Mouse (Mus musculus) gastrocnemius, adult 8-10 months (tissue): ENCODE results near the gene Rere. TPM values are rescaled to one million over a fixed set of nuclear protein-coding genes. Genes with fewer than 3 reads are reported as not detected.
A peak's percentile ranks its signal among the peaks of the same experiment; 100 is the strongest.
"Not testable (repeated sequence)": the region's sequence is repeated elsewhere in the genome, so short reads cannot be mapped to it uniquely, and the experiment has no call there.

Experiments
- DNase-seq, 2 experiments: peaks; one replicate each; pipeline ENCODE4 v3.0.0; 2022; ENCODE audit warnings: low spot score in 2 of 2
- total RNA-seq, 4 experiments: library from RNA; stranded (reverse); gene quantifications; 2 replicates each; pipeline ENCODE4 v1.2.4; 2022

The Rere gene
- total RNA-seq, 4 experiments from 2014 or later = 53.7 to 93.1 (median 66.0) TPM

GRCm38 (mm10) chr4:150459022-150459794 lies 177.8 kb downstream of the Rere start:
- DNase-seq = no peak

DNA sequence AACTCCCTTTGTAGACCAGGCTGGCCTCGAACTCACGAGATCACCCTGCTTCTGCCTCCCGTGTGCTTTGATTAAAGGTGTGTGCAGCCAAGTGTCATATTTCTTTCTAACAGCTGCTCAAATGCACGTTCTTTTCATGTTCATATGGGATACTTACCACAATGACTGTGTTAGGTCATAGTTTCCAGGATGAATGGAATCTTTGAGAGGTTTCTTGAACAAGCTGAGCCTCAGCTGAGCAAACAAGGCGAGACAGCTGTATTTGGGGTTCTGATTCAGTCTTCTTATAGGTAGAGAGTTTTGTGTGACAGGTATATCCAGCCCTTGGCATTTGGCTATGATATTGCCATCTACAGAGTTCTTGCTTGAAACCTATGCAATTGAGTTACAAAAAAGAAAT lies 179.0 kb downstream of the Rere start:
- no peak for DNase-seq

DNA sequence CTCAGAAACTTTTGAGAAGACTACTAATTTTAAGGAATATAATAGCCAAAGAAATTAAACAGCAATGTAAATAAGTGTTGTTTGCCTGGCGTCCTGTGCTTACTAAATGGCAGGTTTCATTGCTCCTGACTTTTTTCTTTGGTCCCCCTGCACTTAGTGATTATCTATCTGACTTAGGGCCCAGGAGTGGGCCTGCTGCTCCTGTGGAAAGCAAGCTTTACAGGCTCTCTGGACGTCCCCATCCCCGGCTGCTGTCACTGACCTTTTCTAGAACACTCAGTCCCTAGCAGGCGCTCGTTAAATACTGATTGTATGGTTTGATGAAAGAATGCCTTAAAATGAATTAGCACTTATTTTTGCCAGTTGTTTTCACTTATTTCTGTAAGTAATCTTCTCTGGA lies 179.6 kb downstream of the Rere start:
- no peak for DNase-seq

GRCm38 (mm10) chr4:150461427-150462189 lies 180.2 kb downstream of the Rere start:
- no peak for DNase-seq

DNA sequence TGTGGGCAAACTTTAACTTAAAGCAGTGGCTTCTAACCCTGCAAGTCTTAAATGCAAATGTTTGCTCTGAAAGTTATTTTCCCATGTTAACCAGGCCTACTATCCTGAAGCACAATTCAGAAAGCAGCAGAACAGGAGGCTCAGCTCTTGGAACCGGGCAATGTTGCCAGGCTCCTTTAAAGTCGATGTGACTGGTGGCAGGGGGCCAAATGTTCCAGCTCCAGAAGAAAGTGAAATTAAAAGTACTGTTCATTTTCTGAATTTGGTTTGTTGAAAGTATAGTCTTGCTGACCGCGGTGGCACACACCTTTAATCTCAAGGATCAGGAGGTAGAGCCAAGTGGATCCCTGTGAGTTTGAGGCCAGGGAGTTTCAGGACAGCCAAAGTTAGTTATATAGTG lies 180.9 kb downstream of the Rere start:
- DNase-seq = peak; percentile 27 to 42

- peak; percentile 22 to 33 for DNase-seq
Measured at GRCm38 (mm10) chr4:150465759-150466158, 184.3 kb downstream of the Rere start.

DNA sequence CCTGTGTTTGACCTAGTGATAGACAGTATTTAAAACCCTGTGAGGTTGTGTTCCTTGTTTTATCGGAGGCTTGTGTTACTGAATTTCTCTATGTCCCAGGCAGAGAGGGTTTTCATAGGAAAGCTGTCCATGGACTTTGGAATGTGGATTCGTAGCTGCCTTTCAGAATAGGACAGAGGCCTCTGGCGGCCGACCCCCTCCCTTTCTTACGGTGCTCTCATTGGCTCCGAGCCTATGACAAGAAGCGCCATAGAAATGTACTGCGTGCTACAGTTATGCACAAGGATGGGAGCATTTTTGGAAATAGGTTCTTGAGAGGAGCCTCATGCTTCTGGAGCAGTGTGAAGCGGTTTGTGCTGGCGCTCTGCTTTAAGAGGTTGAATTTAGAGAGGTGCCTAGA lies 187.8 kb downstream of the Rere start:
- no peak for DNase-seq

DNA sequence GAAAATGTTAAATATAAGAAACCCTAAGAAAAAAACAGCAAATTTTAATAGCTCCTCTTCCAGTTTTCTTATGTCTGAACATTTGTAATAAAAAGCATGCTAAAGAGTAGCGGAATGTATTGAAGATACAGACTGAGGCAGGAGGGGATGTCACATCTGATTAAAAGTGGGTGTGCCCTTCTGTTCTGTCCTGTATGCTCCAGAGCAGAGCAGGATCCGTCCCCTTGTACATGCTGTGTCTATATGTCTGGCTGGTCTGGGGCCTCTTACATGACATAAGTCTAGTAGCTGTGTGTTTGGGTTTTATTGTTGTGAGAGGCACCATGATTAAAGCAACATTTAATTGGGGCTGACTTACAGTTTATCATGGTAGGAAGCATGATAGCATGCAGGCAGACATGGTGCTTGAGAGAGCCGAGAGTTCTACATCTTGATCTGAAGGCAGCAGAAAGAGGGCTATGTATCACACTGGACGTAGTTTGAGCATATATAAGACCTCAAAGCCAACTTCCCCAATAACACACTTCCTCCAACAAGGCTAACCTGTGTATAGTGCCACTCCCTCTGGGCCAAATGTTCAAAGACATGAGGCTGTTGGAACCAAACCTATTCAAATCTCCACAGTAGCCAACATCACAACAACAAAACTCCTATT lies 189.4 kb downstream of the Rere start:
- no peak for DNase-seq

DNA sequence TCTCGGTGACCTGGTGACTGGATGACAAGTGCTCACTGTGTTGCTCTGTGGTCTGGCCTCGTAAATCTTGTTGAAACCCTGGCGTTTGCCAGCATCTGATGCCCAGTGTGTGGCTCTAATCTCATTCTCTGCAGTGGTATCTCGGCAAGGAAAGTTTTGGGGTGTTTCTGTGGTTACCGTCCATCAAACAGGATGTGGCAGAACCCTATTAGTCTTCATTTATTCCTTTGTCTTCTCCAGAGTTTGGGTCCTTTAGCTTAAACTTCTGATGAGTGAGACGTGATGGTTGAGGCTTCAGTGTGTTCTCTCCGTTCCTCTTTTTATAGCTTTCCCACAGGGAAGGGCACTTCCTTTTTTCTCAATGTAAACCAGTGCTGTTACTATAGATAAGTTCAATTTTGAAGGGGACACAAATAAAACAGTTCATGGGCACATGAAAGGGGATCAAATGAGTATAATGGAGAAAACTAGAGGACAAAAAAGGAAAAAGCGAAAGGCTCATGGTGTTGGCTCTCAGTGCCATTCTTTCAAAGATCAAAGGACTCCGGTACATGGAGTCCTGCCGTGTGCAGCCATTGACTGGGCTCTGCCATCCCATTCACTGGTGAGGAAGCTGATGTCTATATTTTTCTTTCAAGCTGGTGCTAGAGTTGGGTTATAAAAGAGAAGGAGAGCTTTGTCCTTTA lies 191.4 kb downstream of the Rere start:
- no peak for DNase-seq

- no peak for DNase-seq
Measured at GRCm38 (mm10) chr4:150473437-150474070, 192.1 kb downstream of the Rere start.

GRCm38 (mm10) chr4:150474086-150474485 lies 192.6 kb downstream of the Rere start:
- DNase-seq = peak in 1 of 2 experiments; percentile 26

DNA sequence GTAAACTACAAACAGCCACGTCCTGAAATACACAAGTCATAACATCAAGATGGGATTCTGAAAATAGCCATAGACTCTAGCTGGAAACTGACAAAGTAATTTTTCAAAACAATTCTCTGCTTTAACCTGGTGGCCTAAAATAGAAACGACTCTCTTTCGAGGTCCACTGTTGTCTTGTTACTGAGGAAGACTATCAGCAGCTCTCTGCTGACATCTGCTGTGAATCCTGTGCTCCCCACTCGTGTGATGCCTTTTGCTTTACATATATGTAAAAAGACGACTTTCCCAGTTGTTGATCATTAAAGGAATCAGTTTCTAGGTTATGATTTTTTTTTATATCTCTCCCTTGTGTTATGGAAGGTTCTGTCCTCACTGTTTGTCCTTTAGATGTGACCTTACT lies 194.8 kb downstream of the Rere start:
- no peak for DNase-seq

GRCm38 (mm10) chr4:150478006-150478405 lies 196.6 kb downstream of the Rere start:
- DNase-seq = no peak

GRCm38 (mm10) chr4:150483081-150483480 lies 201.6 kb downstream of the Rere start:
- not testable (repeated sequence) for DNase-seq

DNA sequence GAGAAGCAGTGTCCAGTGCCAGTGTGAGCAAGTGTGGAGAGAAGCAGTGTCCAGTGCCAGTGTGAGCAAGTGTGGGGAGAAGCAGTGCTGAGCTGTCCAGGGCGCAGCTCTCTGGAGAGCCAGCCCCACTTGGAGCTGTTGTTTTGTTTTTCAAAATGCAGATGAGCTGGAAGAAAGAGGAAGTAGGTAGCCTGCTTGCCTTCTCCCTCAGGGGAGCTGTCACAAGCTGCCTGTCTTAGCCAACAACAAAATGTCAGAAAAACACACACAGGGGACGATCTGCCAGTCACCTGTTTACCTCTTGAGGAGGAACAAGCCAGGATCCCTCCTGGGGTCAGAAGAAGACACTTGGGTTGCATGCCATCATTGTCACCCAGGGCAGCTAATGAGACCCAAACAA lies 204.7 kb downstream of the Rere start:
- DNase-seq = no peak

DNA sequence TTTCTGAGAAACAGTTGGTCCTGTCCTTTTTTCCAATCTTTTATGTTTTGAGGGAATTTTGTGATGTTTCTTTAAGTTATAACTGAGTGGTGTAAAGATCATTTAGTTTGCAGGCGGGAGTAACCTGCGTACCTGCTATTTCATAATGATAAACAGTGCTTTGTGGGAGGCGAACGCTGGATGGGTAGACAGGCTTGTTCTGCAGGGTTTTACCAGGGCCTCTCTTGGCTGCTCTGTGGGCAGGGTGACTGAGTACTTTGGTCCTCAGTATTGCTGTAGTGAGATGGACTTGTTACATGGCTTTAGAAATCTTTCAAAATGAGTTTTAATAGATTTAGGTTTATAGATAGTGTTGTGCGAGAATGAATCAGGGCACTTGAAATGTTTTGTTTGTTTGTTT lies 205.7 kb downstream of the Rere start:
- no peak for DNase-seq

DNA sequence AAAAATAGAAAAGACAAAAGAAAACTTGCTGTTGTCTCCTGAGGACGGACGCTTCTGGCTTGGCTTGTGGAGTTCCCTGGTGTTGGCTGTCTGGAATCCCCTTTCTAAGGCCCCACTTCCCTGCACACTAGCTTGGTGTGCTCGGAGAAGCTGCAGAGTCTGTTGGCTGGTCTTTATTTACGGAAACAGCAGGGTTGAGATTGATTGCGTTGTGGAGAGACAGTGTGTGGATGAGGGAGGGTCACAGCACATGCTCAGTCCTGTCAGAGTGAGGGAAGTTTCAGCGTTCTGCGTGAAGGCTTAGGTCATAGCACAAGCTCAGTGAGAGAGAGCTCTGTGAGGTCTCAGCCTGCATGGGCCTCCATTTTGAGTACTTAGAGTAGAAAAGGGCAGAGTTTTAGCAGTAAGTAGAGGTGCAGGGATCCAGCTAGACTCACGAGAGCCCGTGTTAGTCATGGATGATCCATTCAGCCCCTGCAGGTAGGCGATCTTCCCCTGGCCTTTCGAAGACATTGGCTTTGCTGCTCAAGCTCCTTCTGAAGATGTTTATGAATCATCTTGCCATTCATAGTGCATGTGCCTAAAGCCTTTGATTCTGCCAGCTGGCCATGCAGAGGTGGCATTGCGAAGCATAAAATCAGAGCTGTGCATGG lies 206.8 kb downstream of the Rere start:
- DNase-seq = peak; percentile 72

DNA sequence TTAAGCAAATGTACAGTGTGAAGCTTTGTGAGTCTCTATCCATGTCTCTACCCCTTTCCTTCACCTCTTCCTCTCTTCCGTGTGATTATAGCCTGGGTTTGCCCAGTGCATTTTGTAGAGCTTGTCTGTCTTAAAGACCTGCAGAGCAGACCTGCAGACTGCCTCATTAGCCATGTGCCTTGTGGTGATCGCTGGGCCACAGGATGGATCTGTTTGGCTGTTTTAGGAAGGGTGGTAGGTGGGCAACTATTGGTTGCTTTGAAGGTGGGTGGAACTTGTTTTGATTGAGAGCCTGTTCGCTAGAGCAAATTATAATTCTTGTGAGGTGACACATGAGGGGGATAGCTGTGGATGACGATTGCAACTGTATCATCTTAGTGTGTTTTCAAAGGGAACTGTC lies 207.3 kb downstream of the Rere start:
- DNase-seq = no peak

DNA sequence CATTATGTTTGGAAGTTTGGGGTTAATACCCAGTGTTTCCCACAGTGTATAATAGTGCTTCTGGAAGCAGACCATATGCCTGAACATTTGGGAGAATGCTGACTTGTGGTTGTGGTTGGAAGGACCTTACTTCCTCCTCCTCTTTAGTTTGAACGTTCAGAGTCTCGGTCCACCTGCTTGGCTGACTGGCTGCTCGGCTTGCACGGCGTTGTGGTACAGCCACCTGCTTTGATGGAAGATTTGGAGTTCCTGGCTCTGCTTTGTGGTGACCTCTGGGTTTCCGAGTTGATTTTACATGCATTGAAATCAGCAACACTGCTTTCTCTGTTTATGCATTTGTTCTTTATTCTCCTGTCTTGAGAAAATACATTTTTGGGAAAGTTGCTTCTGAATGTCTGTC lies 208.6 kb downstream of the Rere start:
- DNase-seq = no peak

DNA sequence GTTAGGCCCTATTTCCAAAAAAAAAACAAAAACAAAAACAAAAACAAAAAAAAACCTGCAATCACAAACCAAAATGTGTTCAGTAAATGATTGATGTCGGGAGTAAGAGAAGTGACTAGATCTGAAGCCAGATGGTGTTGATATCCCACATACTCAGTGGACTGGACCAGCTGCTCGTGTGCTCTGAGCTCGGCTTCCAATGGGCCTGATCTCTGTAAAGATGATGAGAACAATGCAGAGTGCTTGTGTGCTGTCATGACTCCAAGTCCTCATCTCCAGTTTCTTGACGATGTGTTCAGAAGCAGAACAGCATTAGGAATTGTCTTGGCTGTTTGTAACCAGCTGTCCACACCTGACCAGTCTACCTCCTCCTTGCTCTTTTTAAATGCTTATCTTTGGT lies 210.3 kb downstream of the Rere start:
- DNase-seq = no peak
